Comparison of ENCODE assay signal across 14 mouse cellular contexts in the genomic region with DNA sequence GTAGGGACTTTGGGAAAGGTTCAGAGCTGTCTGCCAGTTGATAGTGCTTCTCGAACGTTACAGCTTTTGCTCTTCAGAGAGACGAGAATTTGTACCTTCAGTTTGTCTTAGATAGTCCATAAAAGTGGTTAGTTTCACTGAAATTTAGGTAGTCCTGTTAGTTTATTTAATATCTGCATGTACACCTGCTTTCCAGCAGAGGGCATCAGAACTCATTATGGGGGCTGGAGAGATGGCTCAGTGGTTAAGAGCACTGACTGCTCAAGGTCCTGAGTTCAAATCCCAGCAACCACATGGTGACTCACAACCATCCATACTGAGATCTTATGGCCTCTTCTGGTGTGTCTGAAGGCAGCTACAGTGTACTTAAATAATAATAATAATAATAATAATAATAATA. TPM values are rescaled to one million over a fixed set of nuclear protein-coding genes. Genes with fewer than 3 reads are reported as not detected.
A peak's percentile ranks its signal among the peaks of the same experiment; 100 is the strongest.
DNase-seq lines count a peak whose midpoint lies in the region; ATAC-seq and TF ChIP-seq lines count a peak whose summit lies in the region.
"Had no signal": no experiment of that assay in that cellular context is flagged by ENCODE, and none has a peak within 500 bp of the region (broad histone marks: within the 10 kb centered on the region; RNA-seq: fewer than 3 reads in every experiment).

No protein-coding gene starts in this region.

- H3K79me2 ChIP-seq in MEL (ENCODE audit: control insufficient read depth, insufficient read depth, low read length, poor library complexity), result peaks cover 42% of the 10 kb centered on the region

- no peak for ATAC-seq in midbrain, postnatal 0 days (ENCODE audit: low FRiP score)
- no peak for ATAC-seq in stomach, postnatal 0 days (ENCODE audit: low FRiP score, low TSS enrichment)

- 81% methylated on average over 3 of the region's 3 CpGs for WGBS in kidney, adult 2 months
- 93% methylated on average over 3 of the region's 3 CpGs for WGBS in midbrain, postnatal 0 days
- 94% methylated on average over 3 of the region's 3 CpGs for whole genome bisulfite sequencing in midbrain, embryonic 10.5 days
- WGBS in stomach, postnatal 0 days, result 77% methylated on average over 3 of the region's 3 CpGs

- H3K4me3 ChIP-seq in kidney, adult 2 months (ENCODE audit: insufficient read depth, low read depth, low read length), result no peak overlapping the region
- H3K4me3 ChIP-seq in midbrain, postnatal 0 days (ENCODE audit: low read depth, low read length), result no peak overlapping the region
- H3K4me3 ChIP-seq in midbrain, embryonic 10.5 days, result no peak overlapping the region
- no peak overlapping the region for H3K4me3 ChIP-seq in MEL (ENCODE audit: control insufficient read depth in 1 of 2, insufficient read depth in 1 of 2, low read depth in 2 of 2, low read length in 2 of 2)
- H3K4me3 ChIP-seq in stomach, postnatal 0 days (ENCODE audit: low read depth, low read length), result no peak overlapping the region
- H3K4me3 ChIP-seq: limb, embryonic 15.5 days; neural tube, embryonic 12.5 days had no signal

- DNase-seq in kidney, adult 2 months, result no peak
- DNase-seq in kidney, postnatal 4 days, result no peak
- DNase-seq in midbrain, postnatal 0 days (ENCODE audit: low spot score), result no peak
- no peak for DNase-seq in midbrain, embryonic 10.5 days (ENCODE audit: low spot score)
- peak; percentile 54 for DNase-seq in MEL (ENCODE audit: low read depth, low spot score)
- DNase-seq in stomach, postnatal 0 days (ENCODE audit: low spot score), result no peak
- no peak for DNase-seq in layer of hippocampus, adult 9-11 months
- DNase-seq: adrenal gland, postnatal 10 days; kidney, adult 8-10 months; layer of hippocampus, postnatal 36 days; retina, postnatal 1 day had no signal

- H3K4me1 ChIP-seq in kidney, adult 2 months (ENCODE audit: control insufficient read depth, insufficient read depth, low read length), result peaks cover 4% of the 10 kb centered on the region; the same call in 1 of the 2 replicates
- H3K4me1 ChIP-seq in midbrain, postnatal 0 days (ENCODE audit: insufficient read depth, low read length), result no peaks in the 10 kb centered on the region
- peaks cover 15% of the 10 kb centered on the region; the same call in 1 of the 2 replicates for H3K4me1 ChIP-seq in midbrain, embryonic 10.5 days
- H3K4me1 ChIP-seq in MEL (ENCODE audit: control insufficient read depth in 1 of 2, insufficient read depth in 2 of 2, low read length in 2 of 2), result peaks cover 5 to 13% of the 10 kb centered on the region in 2 experiments; a peak in 3 of 4 replicates
- H3K4me1 ChIP-seq in stomach, postnatal 0 days (replicated peaks; ENCODE audit: control insufficient read depth, insufficient read depth), result no peaks in the 10 kb centered on the region
- H3K4me1 ChIP-seq: neural tube, embryonic 12.5 days had no signal

- TF ChIP-seq RAD21 in MEL (IDR thresholded peaks at IDR 0.05; ENCODE audit: low read depth, low read length), result peak; percentile 23

- H3K9ac ChIP-seq in midbrain, postnatal 0 days (replicated peaks; ENCODE audit: low read length, poor library complexity, severe bottlenecking), result no peak overlapping the region
- no peak overlapping the region for H3K9ac ChIP-seq in MEL (ENCODE audit: control insufficient read depth, low read depth, low read length, poor library complexity, severe bottlenecking)
- H3K9ac ChIP-seq in stomach, postnatal 0 days (ENCODE audit: low read length), result no peak overlapping the region
- H3K9ac ChIP-seq: limb, embryonic 15.5 days; neural tube, embryonic 12.5 days had no signal

- no peaks in the 10 kb centered on the region for H3K9me3 ChIP-seq in midbrain, postnatal 0 days (ENCODE audit: low read length)
- no peaks in the 10 kb centered on the region for H3K9me3 ChIP-seq in midbrain, embryonic 10.5 days (replicated peaks)
- H3K9me3 ChIP-seq in MEL (replicated peaks; ENCODE audit: insufficient read depth, low read length), result no peaks in the 10 kb centered on the region
- H3K9me3 ChIP-seq in stomach, postnatal 0 days (ENCODE audit: control insufficient read depth, low read length), result no peaks in the 10 kb centered on the region
- H3K9me3 ChIP-seq: limb, embryonic 15.5 days; neural tube, embryonic 12.5 days had no signal

- H3K27ac ChIP-seq in kidney, adult 2 months (ENCODE audit: insufficient read depth, low read depth, low read length), result no peak overlapping the region
- no peak overlapping the region for H3K27ac ChIP-seq in midbrain, postnatal 0 days (ENCODE audit: low read depth, low read length)
- no peak overlapping the region for H3K27ac ChIP-seq in midbrain, embryonic 10.5 days (replicated peaks)
- H3K27ac ChIP-seq in MEL (ENCODE audit: control insufficient read depth, low read depth, low read length), result no peak overlapping the region
- H3K27ac ChIP-seq in stomach, postnatal 0 days (replicated peaks), result no peak overlapping the region
- H3K27ac ChIP-seq: limb, embryonic 15.5 days; neural tube, embryonic 12.5 days had no signal

- no peaks in the 10 kb centered on the region for H3K27me3 ChIP-seq in kidney, adult 2 months (replicated peaks; ENCODE audit: control insufficient read depth, insufficient read depth, low read length)
- H3K27me3 ChIP-seq in midbrain, postnatal 0 days (ENCODE audit: insufficient read depth, low read length), result no peaks in the 10 kb centered on the region
- H3K27me3 ChIP-seq in midbrain, embryonic 10.5 days (ENCODE audit: low read depth, poor library complexity, severe bottlenecking), result no peaks in the 10 kb centered on the region
- H3K27me3 ChIP-seq in MEL (ENCODE audit: control insufficient read depth in 1 of 2, insufficient read depth in 2 of 2, low read length in 2 of 2), result no peaks in the 10 kb centered on the region
- H3K27me3 ChIP-seq in stomach, postnatal 0 days (ENCODE audit: control insufficient read depth, insufficient read depth, low read length), result no peaks in the 10 kb centered on the region
- H3K27me3 ChIP-seq: limb, embryonic 15.5 days; neural tube, embryonic 12.5 days had no signal

- no peak overlapping the region for H3K4me2 ChIP-seq in midbrain, postnatal 0 days (ENCODE audit: low read depth, low read length, poor library complexity, severe bottlenecking)
- H3K4me2 ChIP-seq in stomach, postnatal 0 days (replicated peaks; ENCODE audit: low read depth), result no peak overlapping the region
- H3K4me2 ChIP-seq: limb, embryonic 15.5 days; midbrain, embryonic 11.5 days; neural tube, embryonic 12.5 days had no signal

- peak; percentile 22; the same call in 1 of the 2 replicates for TF ChIP-seq CTCF in kidney, adult 2 months (conservative IDR thresholded peaks at IDR 0.05; ENCODE audit: insufficient read depth, insufficient read length, low read depth, low read length)
- TF ChIP-seq CTCF in midbrain, postnatal 0 days (IDR thresholded peaks at IDR 0.05), result peak; percentile 62
- TF ChIP-seq CTCF in MEL (IDR thresholded peaks at IDR 0.05 in 2 of 3, conservative IDR thresholded peaks at IDR 0.05 in 1 of 3; ENCODE audit: control insufficient read depth in 1 of 3, insufficient read depth in 1 of 3, low read depth in 2 of 3, low read length in 3 of 3, poor library complexity in 1 of 3, severe bottlenecking in 1 of 3), result peak; percentile 22 to 60 (median 31); a peak in 4 of 6 replicates
- peak; percentile 59 for TF ChIP-seq CTCF in stomach, postnatal 0 days (IDR thresholded peaks at IDR 0.05; ENCODE audit: low read depth)

- no peak for TF ChIP-seq EP300 in MEL (IDR thresholded peaks at IDR 0.05; ENCODE audit: low read depth in 1 of 2, low read length in 2 of 2)
- TF ChIP-seq EP300 in stomach, postnatal 0 days (optimal IDR thresholded peaks at IDR 0.05), result no peak

- no peak for TF ChIP-seq POLR2A in kidney, adult 2 months (IDR thresholded peaks at IDR 0.05; ENCODE audit: low read depth, low read length)
- TF ChIP-seq POLR2A in MEL (IDR thresholded peaks at IDR 0.05; ENCODE audit: control insufficient read depth in 1 of 2, insufficient read depth in 1 of 2, low read depth in 1 of 2, low read length in 2 of 2, poor library complexity in 1 of 2), result no peak

- H3K36me3 ChIP-seq in kidney, adult 2 months (ENCODE audit: control insufficient read depth, insufficient read depth, low read length), result peaks cover 1% of the 10 kb centered on the region; the same call in 1 of the 2 replicates
- H3K36me3 ChIP-seq in midbrain, postnatal 0 days (ENCODE audit: insufficient read depth, low read length), result peaks cover 9% of the 10 kb centered on the region
- peaks cover 99% of the 10 kb centered on the region for H3K36me3 ChIP-seq in midbrain, embryonic 10.5 days
- peaks cover 54 to 55% of the 10 kb centered on the region in 2 experiments for H3K36me3 ChIP-seq in MEL (ENCODE audit: control insufficient read depth in 1 of 2, insufficient read depth in 2 of 2, low read length in 2 of 2)
- peaks cover 7% of the 10 kb centered on the region; the same call in 1 of the 2 replicates for H3K36me3 ChIP-seq in stomach, postnatal 0 days (ENCODE audit: control insufficient read depth, insufficient read depth, low read length)

TF ChIP-seq in MEL, 35 proteins besides CTCF, POLR2A, EP300 and RAD21:
- TF ChIP-seq TBP (IDR thresholded peaks at IDR 0.05; ENCODE audit: low read depth, low read length) (no peak), MYC (IDR thresholded peaks at IDR 0.05; ENCODE audit: low read depth, low read length) (no peak), SIN3A (IDR thresholded peaks at IDR 0.05; ENCODE audit: low read length) (0 out of 2 replicates have a peak, but pooled peaks have one; percentile 19), ETS1 (IDR thresholded peaks at IDR 0.05; ENCODE audit: low read depth, low read length) (no peak), SMC3 (IDR thresholded peaks at IDR 0.05; ENCODE audit: low read depth, low read length) (peak; percentile 61), MAZ (IDR thresholded peaks at IDR 0.05; ENCODE audit: low read depth, low read length) (0 out of 2 replicates have a peak, but pooled peaks have one; percentile 54), ZKSCAN1 (IDR thresholded peaks at IDR 0.05; ENCODE audit: low read depth, low read length) (no peak)

RNA-seq across cellular contexts. Expression of a gene that starts 7.2 kb away (rescaled TPM):
- polyA plus RNA-seq in kidney, adult 2 months (2012; rRNA removed), result 2.5 and 3.3 TPM in 2 replicates
- 20.9 and 21.9 TPM in 2 replicates for total RNA-seq in midbrain, postnatal 0 days (2014; rRNA removed)
- polyA plus RNA-seq in midbrain, postnatal 0 days (2015; fragmentation: Nextera tagmentation; extraction: Ambion mirVana), result 17.4 and 17.6 TPM in 2 replicates
- polyA plus RNA-seq in midbrain, embryonic 10.5 days (2016; fragmentation: Nextera tagmentation; extraction: Ambion mirVana), result 91.3 and 95.8 TPM in 2 replicates
- total RNA-seq in MEL (2012; rRNA removed), result 118 and 126 TPM in 2 replicates
- polyA plus RNA-seq in MEL (2012; ENCODE audit: insufficient read depth in 1 of 2, insufficient read length in 2 of 2, low read depth in 1 of 2, low replicate concordance in 2 of 2, missing spikeins in 1 of 2), result 100 to 1,000 TPM; 144 to 167 TPM
- polyA plus RNA-seq in stomach, postnatal 0 days (2015; fragmentation: Nextera tagmentation; extraction: Ambion mirVana), result 11.3 and 11.6 TPM in 2 replicates
